Mouse (Mus musculus): ENCODE data around the gene Ckap5. TPM values are rescaled to one million over a fixed set of nuclear protein-coding genes. Genes with fewer than 3 reads are reported as not detected.
A peak's percentile ranks its signal among the peaks of the same experiment; 100 is the strongest.
"Not testable (repeated sequence)": the region's sequence is repeated elsewhere in the genome, so short reads cannot be mapped to it uniquely, and the experiment has no call there.

Gene Ckap5
- polyA plus RNA-seq, 1 experiment = 12.6 TPM

GRCm38 (mm10) chr2:91622356-91622755 lies 95.8 kb downstream of the Ckap5 start:
- no peak overlapping the region for H3K4me2 ChIP-seq (ENCODE audit: low read depth)
- TF ChIP-seq MYOD1 (IDR thresholded peaks at IDR 0.05; ENCODE audit: control insufficient read depth in 1 of 3, insufficient read length in 2 of 3, low read depth in 2 of 3) (no peak), USF1 (IDR thresholded peaks at IDR 0.05; ENCODE audit: low read depth) (no peak), REST (IDR thresholded peaks at IDR 0.05; ENCODE audit: insufficient read depth, insufficient read length) (no peak), TCF3 (IDR thresholded peaks at IDR 0.05; ENCODE audit: insufficient read length, low read depth) (no peak), CEBPB (IDR thresholded peaks at IDR 0.05; ENCODE audit: insufficient read depth, poor library complexity, severe bottlenecking) (no peak), E2F4 (IDR thresholded peaks at IDR 0.05; ENCODE audit: insufficient read depth) (no peak), MYOG (IDR thresholded peaks at IDR 0.05; ENCODE audit: control insufficient read depth in 1 of 3, insufficient read depth in 1 of 3, insufficient read length in 2 of 3, low read depth in 2 of 3) (no peak), TCF12 (IDR thresholded peaks at IDR 0.05; ENCODE audit: insufficient read depth, poor library complexity, severe bottlenecking) (no peak), SRF (IDR thresholded peaks at IDR 0.05; ENCODE audit: control insufficient read depth, insufficient read length, low read depth) (no peak), POLR2AphosphoS2 (IDR thresholded peaks at IDR 0.05; ENCODE audit: insufficient read length, low read depth) (no peak), MAX (IDR thresholded peaks at IDR 0.05; ENCODE audit: low read depth) (no peak), POLR2A (IDR thresholded peaks at IDR 0.05; ENCODE audit: insufficient read length, low read depth) (no peak)
- peaks cover 44% of the 10 kb centered on the region for H3K36me3 ChIP-seq (ENCODE audit: control insufficient read depth, insufficient read depth)
- H3ac ChIP-seq (ENCODE audit: control insufficient read depth, insufficient read length) = no peak overlapping the region
- H3K79me2 ChIP-seq (ENCODE audit: control insufficient read depth, insufficient read depth) = no peaks in the 10 kb centered on the region
- no peaks in the 10 kb centered on the region for H3K27me3 ChIP-seq (ENCODE audit: control insufficient read depth, insufficient read depth, insufficient read length)
- no peak overlapping the region for H3K4me3 ChIP-seq

- not testable (repeated sequence) for H3K27me3 ChIP-seq (ENCODE audit: control insufficient read depth, insufficient read depth, insufficient read length); H3ac ChIP-seq (ENCODE audit: control insufficient read depth, insufficient read length); H3K4me3 ChIP-seq; H3K4me2 ChIP-seq (ENCODE audit: low read depth); H3K79me2 ChIP-seq (ENCODE audit: control insufficient read depth, insufficient read depth)
- H3K36me3 ChIP-seq (ENCODE audit: control insufficient read depth, insufficient read depth) = peaks cover 35% of the 10 kb centered on the region
Observed at GRCm38 (mm10) chr2:91623366-91623765, 96.8 kb downstream of the Ckap5 start.

DNA sequence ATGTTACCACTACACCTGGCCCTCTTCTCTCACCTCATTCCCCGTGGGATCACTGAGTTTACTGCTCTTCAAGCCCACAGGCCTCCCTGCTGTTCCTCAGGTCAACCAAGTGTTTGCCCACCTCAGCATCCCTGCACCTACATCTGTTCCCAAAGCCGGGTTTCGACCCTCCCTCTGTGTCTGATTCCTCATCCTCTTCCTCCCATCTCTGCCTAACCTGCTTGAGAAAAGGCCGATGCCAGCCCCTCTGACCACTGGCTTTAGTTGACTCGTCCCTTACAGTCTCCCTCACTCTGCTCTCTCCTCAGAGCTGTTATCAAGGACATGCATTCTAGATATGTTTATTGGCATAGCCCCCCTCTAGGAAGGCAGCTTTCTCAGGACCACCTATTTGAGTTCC lies 100.9 kb downstream of the Ckap5 start:
- H3K36me3 ChIP-seq (ENCODE audit: control insufficient read depth, insufficient read depth) = peaks cover 2% of the 10 kb centered on the region
- H3K4me2 ChIP-seq (ENCODE audit: low read depth) = no peak overlapping the region
- no peak for TF ChIP-seq TCF3 (IDR thresholded peaks at IDR 0.05; ENCODE audit: insufficient read length, low read depth)
- TF ChIP-seq SRF (IDR thresholded peaks at IDR 0.05; ENCODE audit: control insufficient read depth, insufficient read length, low read depth) = no peak
- no peak for TF ChIP-seq MYOG (IDR thresholded peaks at IDR 0.05; ENCODE audit: control insufficient read depth in 1 of 3, insufficient read depth in 1 of 3, insufficient read length in 2 of 3, low read depth in 2 of 3)
- TF ChIP-seq E2F4 (IDR thresholded peaks at IDR 0.05; ENCODE audit: insufficient read depth) = no peak
- TF ChIP-seq TCF12 (IDR thresholded peaks at IDR 0.05; ENCODE audit: insufficient read depth, poor library complexity, severe bottlenecking) = no peak
- TF ChIP-seq USF1 (IDR thresholded peaks at IDR 0.05; ENCODE audit: low read depth) = no peak
- TF ChIP-seq REST (IDR thresholded peaks at IDR 0.05; ENCODE audit: insufficient read depth, insufficient read length) = no peak
- TF ChIP-seq MYOD1 (IDR thresholded peaks at IDR 0.05; ENCODE audit: control insufficient read depth in 1 of 3, insufficient read length in 2 of 3, low read depth in 2 of 3) = no peak
- TF ChIP-seq CEBPB (IDR thresholded peaks at IDR 0.05; ENCODE audit: insufficient read depth, poor library complexity, severe bottlenecking) = no peak
- TF ChIP-seq MAX (IDR thresholded peaks at IDR 0.05; ENCODE audit: low read depth) = no peak
- no peak for TF ChIP-seq POLR2AphosphoS2 (IDR thresholded peaks at IDR 0.05; ENCODE audit: insufficient read length, low read depth)
- no peak for TF ChIP-seq POLR2A (IDR thresholded peaks at IDR 0.05; ENCODE audit: insufficient read length, low read depth)
- H3K4me3 ChIP-seq = no peak overlapping the region
- H3K27me3 ChIP-seq (ENCODE audit: control insufficient read depth, insufficient read depth, insufficient read length) = no peaks in the 10 kb centered on the region
- H3ac ChIP-seq (ENCODE audit: control insufficient read depth, insufficient read length) = no peak overlapping the region
- no peaks in the 10 kb centered on the region for H3K79me2 ChIP-seq (ENCODE audit: control insufficient read depth, insufficient read depth)

GRCm38 (mm10) chr2:91628171-91628570 lies 101.6 kb downstream of the Ckap5 start:
- no peaks in the 10 kb centered on the region for H3K36me3 ChIP-seq (ENCODE audit: control insufficient read depth, insufficient read depth)
- no peaks in the 10 kb centered on the region for H3K79me2 ChIP-seq (ENCODE audit: control insufficient read depth, insufficient read depth)
- H3K27me3 ChIP-seq (ENCODE audit: control insufficient read depth, insufficient read depth, insufficient read length) = no peaks in the 10 kb centered on the region
- H3ac ChIP-seq (ENCODE audit: control insufficient read depth, insufficient read length) = no peak overlapping the region
- TF ChIP-seq MYOG (IDR thresholded peaks at IDR 0.05; ENCODE audit: control insufficient read depth in 1 of 3, insufficient read depth in 1 of 3, insufficient read length in 2 of 3, low read depth in 2 of 3) = peak in 1 of 3 experiments; percentile 43
- no peak for TF ChIP-seq POLR2AphosphoS2 (IDR thresholded peaks at IDR 0.05; ENCODE audit: insufficient read length, low read depth)
- TF ChIP-seq SRF (IDR thresholded peaks at IDR 0.05; ENCODE audit: control insufficient read depth, insufficient read length, low read depth) = no peak
- TF ChIP-seq TCF3 (IDR thresholded peaks at IDR 0.05; ENCODE audit: insufficient read length, low read depth) = no peak
- no peak overlapping the region for H3K4me2 ChIP-seq (ENCODE audit: low read depth)
- no peak overlapping the region for H3K4me3 ChIP-seq

- Histone ChIP-seq H3ac (ENCODE audit: control insufficient read depth, insufficient read length) (no peak overlapping the region), H3K79me2 (ENCODE audit: control insufficient read depth, insufficient read depth) (no peaks in the 10 kb centered on the region), H3K36me3 (ENCODE audit: control insufficient read depth, insufficient read depth) (no peaks in the 10 kb centered on the region), H3K27me3 (ENCODE audit: control insufficient read depth, insufficient read depth, insufficient read length) (no peaks in the 10 kb centered on the region), H3K4me3 (no peak overlapping the region), H3K4me2 (ENCODE audit: low read depth) (peak overlapping the region; percentile 2)
- TF ChIP-seq MAX (IDR thresholded peaks at IDR 0.05; ENCODE audit: low read depth) = no peak
- peak in 1 of 3 experiments; percentile 2 for TF ChIP-seq MYOG (IDR thresholded peaks at IDR 0.05; ENCODE audit: control insufficient read depth in 1 of 3, insufficient read depth in 1 of 3, insufficient read length in 2 of 3, low read depth in 2 of 3)
Observed at GRCm38 (mm10) chr2:91629682-91630081, 103.1 kb downstream of the Ckap5 start.
